Mouse (Mus musculus) adrenal gland, adult 18-20 months (tissue): ENCODE measurements around the gene Oscp1. TPM values are rescaled to one million over a fixed set of nuclear protein-coding genes. Genes with fewer than 3 reads are reported as not detected.

Experiments used
- DNase-seq, 2 experiments: peaks; one replicate each; pipeline ENCODE4 v3.0.0; 2021 to 2022; ENCODE audit warnings: low spot score in 2 of 2
- total RNA-seq, 2 experiments: library from RNA; stranded (reverse); gene quantifications; 1 replicate in 1 of 2; 2 replicates in 1 of 2; pipeline ENCODE4 v1.2.3; 2021

Gene Oscp1
- total RNA-seq, 2 experiments from 2014 or later, result 7.2 to 10.6 TPM

DNA sequence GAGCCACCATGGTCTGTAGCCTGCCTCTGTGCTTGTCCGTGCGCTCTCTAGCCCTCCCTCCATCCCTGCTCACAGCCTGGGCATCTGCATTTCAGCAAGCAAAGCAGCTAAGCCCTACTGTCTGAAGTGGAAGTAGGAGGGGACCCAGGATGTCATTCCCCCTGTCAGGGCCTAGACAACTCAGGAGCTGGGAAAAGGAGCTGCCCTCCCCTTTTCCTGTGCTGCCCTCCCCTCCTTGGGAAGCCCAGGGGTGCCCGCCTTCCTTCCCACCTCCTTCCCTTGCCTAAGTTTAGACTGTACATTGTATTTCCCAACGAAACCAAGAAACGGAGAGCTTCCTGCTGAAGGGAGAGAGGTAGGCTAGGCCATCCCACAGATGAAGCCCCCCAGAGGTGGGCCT is 82.7 kb downstream of the Oscp1 start:
- no peak for DNase-seq

Other genes starting within 250 kb of the Oscp1 start
- gene Csf3r, start 34.0 kb upstream of the Oscp1 start, total RNA-seq, result 1 to 10 TPM; 2.3 to 3.0 TPM
- 10 to 100 TPM; 85.5 to 99.2 TPM for gene Mrps15, start 11.6 kb upstream of the Oscp1 start, total RNA-seq
- gene Lsm10, start 38.1 kb downstream of the Oscp1 start, total RNA-seq, result 10 to 100 TPM; 18.7 to 25.2 TPM
- 10 to 100 TPM; 63.0 to 77.6 TPM for gene Stk40, start 45.4 kb downstream of the Oscp1 start, total RNA-seq
- gene Eva1b, start 89.2 kb downstream of the Oscp1 start, total RNA-seq, result 10 to 100 TPM; 13.3 to 13.8 TPM
- 1 to 10 TPM; 2.8 to 2.9 TPM for gene Sh3d21, start 104.9 kb downstream of the Oscp1 start, total RNA-seq
- gene Thrap3, start 144.2 kb downstream of the Oscp1 start, total RNA-seq, result 100 to 1,000 TPM; 142 to 182 TPM
- gene Map7d1, start 197.8 kb downstream of the Oscp1 start, total RNA-seq, result 10 to 100 TPM; 56.3 to 63.1 TPM
- gene Trappc3, start 203.8 kb downstream of the Oscp1 start, total RNA-seq, result 10 to 100 TPM; 89.7 to 92.1 TPM
- 1 to 10 TPM; 2.6 to 2.8 TPM for gene Col8a2, start 228.2 kb downstream of the Oscp1 start, total RNA-seq